Mouse (Mus musculus): ENCODE measurements at regions not wholly inside any gene's neighbourhood (a gene's known extent, or its start where the extent isn't known, plus 50 kb on each side); places are given as distances from the start of the nearest gene placed in this dataset.

GRCm38 (mm10) chr14:94541995-94542394 lies 651.5 kb upstream of the Pcdh9 start:
- peak in 1 of 2 experiments; percentile 8 for DNase-seq
- Histone ChIP-seq H3K4me1 (ENCODE audit: control insufficient read depth, insufficient read depth, low read length) (no peaks in the 10 kb centered on the region), H3K4me3 (no peak overlapping the region), H3K27me3 (ENCODE audit: control insufficient read depth, insufficient read depth, low read length) (no peaks in the 10 kb centered on the region), H3K27ac (no peak overlapping the region), H3K36me3 (ENCODE audit: control insufficient read depth, insufficient read depth, low read length) (no peaks in the 10 kb centered on the region), H3K9ac (ENCODE audit: low read depth, low read length) (no peak overlapping the region), H3K79me2 (replicated peaks; ENCODE audit: control insufficient read depth, insufficient read depth, low read length) (no peaks in the 10 kb centered on the region)
- TF ChIP-seq EP300 (IDR thresholded peaks at IDR 0.05; ENCODE audit: insufficient read depth, low read depth, low read length): no peak
- TF ChIP-seq CTCF (IDR thresholded peaks at IDR 0.05): no peak
- TF ChIP-seq POLR2A (IDR thresholded peaks at IDR 0.05; ENCODE audit: insufficient read depth, low read depth, low read length): no peak
- WGBS: 67% methylated on average over 8 of the region's 8 CpGs
- intact Hi-C loops (cut with DNase I): no loop called here

GRCm38 (mm10) chr14:94525648-94526047 lies 635.2 kb upstream of the Pcdh9 start:
- intact Hi-C loops (cut with DNase I): no loop called here
- TF ChIP-seq POLR2A (IDR thresholded peaks at IDR 0.05; ENCODE audit: insufficient read depth, low read depth, low read length) (no peak), EP300 (IDR thresholded peaks at IDR 0.05; ENCODE audit: insufficient read depth, low read depth, low read length) (no peak), CTCF (IDR thresholded peaks at IDR 0.05) (no peak)
- Histone ChIP-seq H3K9ac (ENCODE audit: low read depth, low read length) (no peak overlapping the region), H3K79me2 (replicated peaks; ENCODE audit: control insufficient read depth, insufficient read depth, low read length) (no peaks in the 10 kb centered on the region), H3K27me3 (ENCODE audit: control insufficient read depth, insufficient read depth, low read length) (no peaks in the 10 kb centered on the region), H3K4me3 (no peak overlapping the region), H3K27ac (no peak overlapping the region), H3K36me3 (ENCODE audit: control insufficient read depth, insufficient read depth, low read length) (no peaks in the 10 kb centered on the region), H3K4me1 (ENCODE audit: control insufficient read depth, insufficient read depth, low read length) (no peaks in the 10 kb centered on the region)
- 60% methylated on average over 1 of the region's 1 CpGs for WGBS
- no peak for DNase-seq

GRCm38 (mm10) chr14:94525238-94525637 lies 634.8 kb upstream of the Pcdh9 start:
- DNase-seq: no peak
- no peak overlapping the region for H3K9ac ChIP-seq (ENCODE audit: low read depth, low read length)
- H3K27me3 ChIP-seq (ENCODE audit: control insufficient read depth, insufficient read depth, low read length): no peaks in the 10 kb centered on the region
- H3K79me2 ChIP-seq (replicated peaks; ENCODE audit: control insufficient read depth, insufficient read depth, low read length): no peaks in the 10 kb centered on the region
- TF ChIP-seq EP300 (IDR thresholded peaks at IDR 0.05; ENCODE audit: insufficient read depth, low read depth, low read length) (no peak), CTCF (IDR thresholded peaks at IDR 0.05) (no peak), POLR2A (IDR thresholded peaks at IDR 0.05; ENCODE audit: insufficient read depth, low read depth, low read length) (no peak)
- intact Hi-C loops (cut with DNase I): no loop called here
- no peak overlapping the region for H3K4me3 ChIP-seq
- H3K36me3 ChIP-seq (ENCODE audit: control insufficient read depth, insufficient read depth, low read length): no peaks in the 10 kb centered on the region
- H3K27ac ChIP-seq: no peak overlapping the region
- no peaks in the 10 kb centered on the region for H3K4me1 ChIP-seq (ENCODE audit: control insufficient read depth, insufficient read depth, low read length)

- intact Hi-C loops (cut with DNase I): no loop called here
- Histone ChIP-seq H3K79me2 (replicated peaks; ENCODE audit: control insufficient read depth, insufficient read depth, low read length) (no peaks in the 10 kb centered on the region), H3K27me3 (ENCODE audit: control insufficient read depth, insufficient read depth, low read length) (no peaks in the 10 kb centered on the region), H3K27ac (no peak overlapping the region), H3K4me3 (no peak overlapping the region), H3K36me3 (ENCODE audit: control insufficient read depth, insufficient read depth, low read length) (no peaks in the 10 kb centered on the region), H3K4me1 (ENCODE audit: control insufficient read depth, insufficient read depth, low read length) (no peaks in the 10 kb centered on the region), H3K9ac (ENCODE audit: low read depth, low read length) (no peak overlapping the region)
- DNase-seq: no peak
- TF ChIP-seq CTCF (IDR thresholded peaks at IDR 0.05) (no peak), EP300 (IDR thresholded peaks at IDR 0.05; ENCODE audit: insufficient read depth, low read depth, low read length) (no peak), POLR2A (IDR thresholded peaks at IDR 0.05; ENCODE audit: insufficient read depth, low read depth, low read length) (no peak)
- WGBS: 52% methylated on average over 2 of the region's 2 CpGs
Observed at GRCm38 (mm10) chr14:94522007-94522406, 631.5 kb upstream of the Pcdh9 start.

GRCm38 (mm10) chr14:94491370-94491769 lies 600.9 kb upstream of the Pcdh9 start:
- H3K79me2 ChIP-seq (replicated peaks; ENCODE audit: control insufficient read depth, insufficient read depth, low read length): no peaks in the 10 kb centered on the region
- no peak overlapping the region for H3K4me3 ChIP-seq
- no peak for DNase-seq
- intact Hi-C loops (cut with DNase I): no loop called here
- H3K27ac ChIP-seq: no peak overlapping the region
- no peak overlapping the region for H3K9ac ChIP-seq (ENCODE audit: low read depth, low read length)
- H3K36me3 ChIP-seq (ENCODE audit: control insufficient read depth, insufficient read depth, low read length): no peaks in the 10 kb centered on the region
- no peaks in the 10 kb centered on the region for H3K4me1 ChIP-seq (ENCODE audit: control insufficient read depth, insufficient read depth, low read length)
- H3K27me3 ChIP-seq (ENCODE audit: control insufficient read depth, insufficient read depth, low read length): no peaks in the 10 kb centered on the region
- TF ChIP-seq EP300 (IDR thresholded peaks at IDR 0.05; ENCODE audit: insufficient read depth, low read depth, low read length) (no peak), POLR2A (IDR thresholded peaks at IDR 0.05; ENCODE audit: insufficient read depth, low read depth, low read length) (no peak), CTCF (IDR thresholded peaks at IDR 0.05) (no peak)

- intact Hi-C loops (cut with DNase I): no loop called here
- Histone ChIP-seq H3K9ac (ENCODE audit: low read depth, low read length) (no peak overlapping the region), H3K36me3 (ENCODE audit: control insufficient read depth, insufficient read depth, low read length) (no peaks in the 10 kb centered on the region), H3K4me3 (no peak overlapping the region), H3K27me3 (ENCODE audit: control insufficient read depth, insufficient read depth, low read length) (no peaks in the 10 kb centered on the region), H3K27ac (no peak overlapping the region), H3K4me1 (ENCODE audit: control insufficient read depth, insufficient read depth, low read length) (no peaks in the 10 kb centered on the region), H3K79me2 (replicated peaks; ENCODE audit: control insufficient read depth, insufficient read depth, low read length) (no peaks in the 10 kb centered on the region)
- no peak for DNase-seq
- TF ChIP-seq CTCF (IDR thresholded peaks at IDR 0.05) (no peak), EP300 (IDR thresholded peaks at IDR 0.05; ENCODE audit: insufficient read depth, low read depth, low read length) (no peak), POLR2A (IDR thresholded peaks at IDR 0.05; ENCODE audit: insufficient read depth, low read depth, low read length) (no peak)
- WGBS: 79% methylated on average over 3 of the region's 3 CpGs
Observed at GRCm38 (mm10) chr14:94475887-94476286, 585.4 kb upstream of the Pcdh9 start.

Measured in heart, adult 2 months (tissue).